Mouse (Mus musculus): ENCODE measurements at regions not wholly inside any gene's neighbourhood (a gene's known extent, or its start where the extent isn't known, plus 50 kb on each side); places are given as distances from the start of the nearest gene placed in this dataset.

DNA sequence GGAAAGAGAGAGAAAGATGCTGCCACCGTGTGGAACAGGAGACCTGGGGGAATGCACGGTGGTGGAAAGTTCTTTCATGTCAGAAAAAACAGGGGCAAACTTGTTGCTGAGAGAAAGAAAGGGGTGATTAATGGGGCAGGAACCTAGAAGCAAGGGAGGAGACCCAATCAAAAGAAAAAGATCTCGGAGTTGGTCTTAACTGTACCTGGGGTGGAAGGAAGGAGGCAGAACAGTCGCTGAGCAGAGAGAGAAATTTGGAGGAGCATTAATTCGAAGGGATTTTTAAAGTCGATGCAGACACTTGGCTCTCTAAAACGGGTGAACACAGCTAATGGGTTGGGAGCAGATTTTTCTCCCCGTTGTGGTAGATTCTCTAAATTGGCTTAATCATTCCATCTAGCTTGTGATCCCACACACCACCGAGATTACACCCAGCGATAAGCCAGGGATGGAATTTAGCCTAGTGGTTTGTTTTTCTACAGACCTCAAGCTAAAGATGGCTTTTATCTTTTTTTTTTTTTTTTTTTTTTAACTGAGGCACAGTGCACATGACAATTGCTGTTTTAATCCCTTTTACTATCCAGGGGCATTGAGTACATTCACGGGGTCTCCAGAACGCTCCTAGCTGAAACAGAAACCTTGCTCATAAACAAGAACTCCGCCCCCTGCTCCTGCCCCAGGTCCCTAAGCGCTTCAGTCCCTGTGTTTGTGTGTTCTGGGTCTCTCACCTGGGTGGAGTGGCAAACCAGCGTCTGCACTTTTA, 73.1 kb upstream of the Cpm start:
- no peak for DNase-seq (ENCODE audit: low read depth, low spot score)

GRCm38 (mm10) chr10:117555542-117555941, 73.8 kb upstream of the Cpm start:
- DNase-seq (ENCODE audit: low read depth, low spot score), result no peak

DNA sequence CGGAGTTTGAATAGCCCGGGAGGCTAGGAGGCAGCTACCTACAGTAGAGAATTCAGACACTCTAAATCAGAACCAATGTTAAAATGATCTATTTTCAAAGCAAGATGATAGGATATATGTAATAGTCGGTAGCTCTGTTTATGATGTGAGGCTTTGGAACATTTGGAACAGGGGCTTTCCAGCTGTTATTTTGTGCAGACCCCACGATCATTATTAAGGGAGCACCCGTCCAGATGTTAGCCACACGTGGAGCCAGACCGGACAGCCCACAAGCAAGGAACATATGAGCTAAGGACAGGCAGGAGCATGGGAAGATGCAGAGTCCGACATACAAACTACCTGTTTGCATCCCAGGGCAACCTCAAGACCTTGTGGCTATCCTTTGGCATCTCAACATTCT, 74.3 kb upstream of the Cpm start:
- no peak for DNase-seq (ENCODE audit: low read depth, low spot score)

GRCm38 (mm10) chr10:117554533-117554932, 74.8 kb upstream of the Cpm start:
- DNase-seq (ENCODE audit: low read depth, low spot score), result no peak

DNA sequence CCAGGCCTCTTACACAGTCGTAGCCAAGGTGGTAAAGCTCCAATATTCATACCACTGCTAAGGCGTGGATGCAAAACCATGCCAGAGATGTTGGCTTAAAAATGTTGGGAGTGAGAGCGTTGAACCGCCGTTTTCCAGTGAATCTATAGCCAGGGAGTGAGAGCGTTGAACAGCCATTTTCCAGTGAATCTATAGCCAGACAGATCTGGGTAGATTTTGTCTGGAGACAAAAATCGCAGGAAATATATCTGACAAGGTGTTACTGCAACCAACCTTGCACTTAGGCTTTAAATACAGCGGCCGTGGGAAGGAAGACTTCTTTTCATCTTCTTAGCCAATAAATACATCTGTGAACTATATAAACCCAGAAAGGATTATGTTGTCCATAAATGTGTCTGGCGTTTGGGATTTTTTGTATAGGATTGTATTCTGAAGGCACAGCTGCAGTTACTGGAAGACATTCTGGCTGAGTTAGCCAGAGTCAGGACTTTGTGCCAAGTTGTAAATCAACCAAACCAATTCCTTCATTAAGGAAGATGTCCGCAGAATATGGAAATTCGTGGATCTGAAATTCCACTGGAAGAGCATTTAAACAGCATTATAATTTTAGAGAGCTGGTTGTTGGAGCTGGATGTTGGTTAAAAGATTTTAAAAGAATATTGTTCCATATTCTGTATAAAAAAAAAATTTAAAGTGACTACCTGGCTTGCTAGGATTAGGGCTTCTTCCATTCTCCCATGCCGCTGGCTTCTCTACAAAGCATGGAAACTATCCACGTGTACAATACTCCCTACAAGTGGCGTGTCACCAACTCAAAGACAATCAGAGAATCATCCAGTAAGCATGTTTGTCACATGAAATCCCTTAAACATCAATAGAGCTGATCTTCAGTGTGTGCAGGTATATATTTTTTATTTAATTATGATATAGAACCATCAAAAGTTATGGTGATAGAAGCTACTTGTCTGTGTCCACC, 75.8 kb upstream of the Cpm start:
- DNase-seq (ENCODE audit: low read depth, low spot score), result no peak

- DNase-seq (ENCODE audit: low read depth, low spot score), result no peak
These were observed 77.1 kb upstream of the Cpm start for GRCm38 (mm10) chr10:117552049-117552652.

- no peak for DNase-seq (ENCODE audit: low read depth, low spot score)
These were observed 77.9 kb upstream of the Cpm start for GRCm38 (mm10) chr10:117551234-117552048.

GRCm38 (mm10) chr10:117549854-117550605, 79.3 kb upstream of the Cpm start:
- no peak for DNase-seq (ENCODE audit: low read depth, low spot score)

DNA sequence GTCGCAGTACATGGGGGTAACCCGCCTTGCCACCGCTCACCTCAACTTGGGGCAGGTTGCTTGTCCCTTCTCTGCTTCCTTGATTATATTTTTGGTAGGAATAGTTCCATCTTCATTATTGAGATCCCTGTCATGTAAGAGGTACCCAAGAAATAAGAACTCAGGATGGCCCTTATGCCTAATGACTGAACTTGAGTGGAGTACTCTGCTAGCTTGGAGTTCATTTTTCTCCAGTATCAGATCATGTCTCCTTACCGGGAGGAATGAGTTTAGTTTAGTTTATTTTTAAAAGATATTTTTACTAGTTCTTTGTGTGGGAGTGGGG, 79.8 kb upstream of the Cpm start:
- no peak for DNase-seq (ENCODE audit: low read depth, low spot score)

DNA sequence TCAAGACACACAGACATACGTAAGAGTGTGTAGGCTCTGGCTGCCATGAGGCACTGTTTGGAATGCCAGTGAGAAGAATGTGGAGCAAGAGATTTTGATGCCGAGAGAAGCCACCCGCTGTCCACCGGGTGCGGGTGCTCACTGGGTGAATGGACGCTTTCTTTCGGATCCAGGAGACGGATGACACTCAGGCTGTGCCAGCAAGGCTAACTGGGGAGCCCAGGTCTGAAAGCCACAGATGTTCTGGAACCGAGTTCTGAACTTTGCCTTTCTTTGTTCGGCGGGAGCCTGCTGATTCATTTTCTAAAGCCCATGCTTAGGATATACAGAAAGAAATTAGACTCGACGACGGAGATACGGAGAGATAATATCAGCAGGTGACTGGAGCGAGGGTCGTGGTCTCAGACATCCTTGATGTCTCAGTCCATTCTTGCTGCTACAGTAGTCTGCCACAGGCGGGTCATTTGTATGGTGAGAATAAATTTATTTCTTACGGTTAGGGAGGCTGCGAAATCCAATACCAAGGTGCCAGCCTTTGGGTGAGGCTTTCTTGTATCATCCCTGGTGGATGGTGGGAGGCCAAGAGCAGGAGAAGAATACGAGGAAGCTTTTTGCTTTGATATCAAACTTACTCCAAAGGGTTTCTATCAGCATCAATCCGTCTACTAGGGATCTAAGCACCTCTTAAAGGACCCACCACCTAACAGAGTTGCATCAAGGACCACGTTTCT, 80.4 kb upstream of the Cpm start:
- DNase-seq (ENCODE audit: low read depth, low spot score), result no peak

GRCm38 (mm10) chr10:117548262-117548661, 81.0 kb upstream of the Cpm start:
- DNase-seq (ENCODE audit: low read depth, low spot score), result no peak

GRCm38 (mm10) chr10:117547275-117547674, 82.0 kb upstream of the Cpm start:
- no peak for DNase-seq (ENCODE audit: low read depth, low spot score)

DNA sequence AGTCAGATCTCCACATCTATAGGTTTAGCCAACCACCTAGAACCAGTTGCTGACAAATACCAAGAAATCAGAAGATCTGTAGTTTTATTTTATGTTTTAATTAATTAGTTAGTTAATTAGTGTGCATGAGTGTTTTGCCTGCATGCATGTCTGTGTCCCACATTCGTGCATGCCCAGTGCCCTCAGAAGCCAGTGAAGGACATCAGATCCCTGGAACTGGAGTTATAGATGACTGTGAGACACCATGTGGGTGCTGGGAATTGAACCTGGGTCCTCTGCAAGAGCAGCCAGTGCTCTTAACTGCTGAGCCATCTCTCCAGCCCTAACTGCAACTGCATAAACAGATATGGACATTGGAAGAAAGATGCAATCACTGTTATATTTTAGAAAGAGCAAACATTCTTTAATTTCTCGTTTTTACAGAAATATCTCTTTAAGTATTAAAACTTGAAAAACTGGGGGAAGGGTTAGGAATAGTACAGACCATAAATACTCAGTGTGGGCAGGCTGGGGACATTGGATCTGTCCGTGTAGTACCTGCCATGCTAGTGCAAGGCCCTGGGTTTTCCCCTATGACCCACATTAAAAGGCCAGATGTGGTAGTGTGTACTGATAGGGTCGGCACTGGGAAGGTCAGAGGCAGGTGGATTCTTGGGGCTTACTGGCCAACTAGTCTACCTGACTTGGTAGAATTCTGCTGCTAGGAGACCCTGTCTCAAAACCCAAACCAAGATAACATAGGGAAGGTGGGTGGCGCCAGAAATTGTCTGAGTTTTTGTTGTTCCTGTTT, 83.3 kb upstream of the Cpm start:
- no peak for DNase-seq (ENCODE audit: low read depth, low spot score)

DNA sequence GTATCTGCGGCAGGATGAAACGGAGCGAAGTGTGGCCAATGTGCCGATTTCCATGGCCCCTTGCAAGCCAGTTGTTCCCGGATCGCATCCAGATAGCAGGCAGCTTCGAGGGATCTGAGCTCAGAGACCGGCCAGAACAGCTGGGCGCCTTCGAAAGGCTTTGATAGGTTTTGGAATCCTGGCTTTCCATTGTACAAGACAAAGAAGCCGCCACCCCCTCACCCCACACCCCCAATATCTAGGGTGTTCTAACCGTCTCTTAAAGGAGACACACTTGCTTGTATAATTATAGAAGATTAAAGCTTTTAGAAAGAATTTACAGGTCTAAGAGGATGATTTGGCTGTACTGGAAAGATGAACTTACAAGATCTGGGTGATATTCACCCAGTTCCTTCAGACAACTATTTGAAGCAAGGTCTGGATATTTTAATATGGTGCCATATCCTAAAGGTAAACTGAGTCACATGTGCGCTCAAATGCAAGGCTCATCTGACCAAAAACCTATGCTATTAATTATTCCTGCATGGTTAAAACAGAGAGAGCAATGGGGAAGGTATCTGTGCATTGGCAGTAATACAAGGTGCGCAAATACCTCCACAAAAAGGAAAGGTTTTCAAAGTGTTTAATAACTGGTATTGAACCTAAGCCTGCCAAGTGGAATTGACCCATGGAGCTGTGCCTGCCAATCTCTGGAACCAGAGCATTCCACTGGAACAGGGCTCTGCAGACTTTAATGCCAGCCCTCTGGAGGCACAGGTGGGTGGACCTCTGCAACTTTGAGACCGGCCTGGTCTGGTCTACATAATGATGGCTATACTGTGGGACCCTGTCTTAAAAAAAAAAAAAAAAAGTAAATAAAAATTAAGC, 84.4 kb upstream of the Cpm start:
- DNase-seq (ENCODE audit: low read depth, low spot score), result no peak

DNA sequence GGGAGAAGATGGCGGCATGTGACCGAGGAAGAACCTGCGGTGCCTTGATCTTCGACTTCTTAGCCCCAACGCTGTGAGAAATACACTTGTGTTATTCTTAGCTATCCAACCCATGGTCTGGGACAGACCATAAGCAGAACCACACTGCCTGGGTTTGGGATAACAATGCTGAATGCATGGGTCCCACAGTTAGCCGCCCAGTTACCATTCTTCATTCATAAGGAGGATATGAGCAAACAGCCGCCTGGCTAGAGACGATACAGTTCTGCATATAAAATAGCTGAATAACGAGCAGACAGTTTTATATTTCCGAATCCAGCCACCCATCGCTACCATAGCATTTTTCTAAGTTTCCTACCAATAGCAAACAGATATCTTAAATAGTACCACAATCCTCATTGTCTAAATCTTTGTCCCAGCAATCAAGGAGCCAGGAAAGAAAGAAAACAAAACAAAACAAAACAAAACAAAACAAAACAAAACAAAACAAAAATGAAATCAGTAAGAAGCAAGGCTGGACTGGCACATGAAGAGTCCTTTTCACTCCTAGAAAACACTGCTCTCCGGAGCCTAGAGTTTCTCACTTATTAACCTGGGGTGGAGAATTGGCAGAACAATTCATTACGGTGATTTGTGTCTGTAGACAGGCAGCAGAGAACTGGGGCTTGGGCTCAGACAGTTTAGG, 85.2 kb upstream of the Cpm start:
- DNase-seq (ENCODE audit: low read depth, low spot score), result no peak

GRCm38 (mm10) chr10:117543696-117543950, 85.7 kb upstream of the Cpm start:
- DNase-seq (ENCODE audit: low read depth, low spot score), result no peak

- DNase-seq (ENCODE audit: low read depth, low spot score), result no peak
These were observed 86.2 kb upstream of the Cpm start for GRCm38 (mm10) chr10:117542886-117543695.

All from embryo, embryonic 11.5 days (tissue).